ENCODE assay signal across 8 mouse cellular contexts in genomic region chr4:150799550-150800398, GRCm38 (mm10). TPM values are rescaled to one million over a fixed set of nuclear protein-coding genes. Genes with fewer than 3 reads are reported as not detected.
DNase-seq lines count a peak whose midpoint lies in the region; ATAC-seq and TF ChIP-seq lines count a peak whose summit lies in the region.

No protein-coding gene starts in this region.

- no peaks in the 10 kb centered on the region for H3K9me3 ChIP-seq in embryonic facial prominence, embryonic 10.5 days
- H3K9me3 ChIP-seq in intestine, embryonic 16.5 days (ENCODE audit: control insufficient read depth, low read length): no peaks in the 10 kb centered on the region
- H3K9me3 ChIP-seq in forebrain, embryonic 16.5 days (ENCODE audit: control insufficient read depth, low read length): no peaks in the 10 kb centered on the region
- no peaks in the 10 kb centered on the region for H3K9me3 ChIP-seq in forebrain, postnatal 0 days (ENCODE audit: low read length)

- peak; percentile 77 for ATAC-seq in intestine, embryonic 16.5 days
- ATAC-seq in forebrain, embryonic 16.5 days: no peak
- ATAC-seq in forebrain, postnatal 0 days: no peak

- peak in 1 of 2 experiments; percentile 23 for DNase-seq in spleen, adult 2 months (ENCODE audit: low read depth in 1 of 2, low spot score in 2 of 2)
- DNase-seq in spleen, postnatal 14 days (ENCODE audit: low spot score in 2 of 2): no peak
- DNase-seq in embryonic facial prominence, embryonic 10.5 days (ENCODE audit: low spot score): no peak
- DNase-seq in lung, postnatal 10 days: peak; percentile 51
- no peak for DNase-seq in retina, postnatal 1 day
- DNase-seq in forebrain, postnatal 0 days: no peak

- H3K4me2 ChIP-seq in intestine, embryonic 16.5 days (ENCODE audit: low read depth, low read length): 0 out of 2 replicates have a peak overlapping the region, but pooled peaks have one; percentile 13
- no peak overlapping the region for H3K4me2 ChIP-seq in forebrain, embryonic 16.5 days (ENCODE audit: low read length)
- no peak overlapping the region for H3K4me2 ChIP-seq in forebrain, postnatal 0 days (ENCODE audit: low read depth)

- H3K36me3 ChIP-seq in spleen, adult 2 months (ENCODE audit: control insufficient read depth, insufficient read depth, low read length): no peaks in the 10 kb centered on the region
- H3K36me3 ChIP-seq in embryonic facial prominence, embryonic 10.5 days (replicated peaks): no peaks in the 10 kb centered on the region
- no peaks in the 10 kb centered on the region for H3K36me3 ChIP-seq in intestine, embryonic 16.5 days (ENCODE audit: control insufficient read depth, insufficient read depth, low read length)
- no peaks in the 10 kb centered on the region for H3K36me3 ChIP-seq in forebrain, embryonic 16.5 days (ENCODE audit: control insufficient read depth, insufficient read depth)
- H3K36me3 ChIP-seq in forebrain, postnatal 0 days (ENCODE audit: insufficient read depth): no peaks in the 10 kb centered on the region

- H3K4me1 ChIP-seq in spleen, adult 2 months (ENCODE audit: control insufficient read depth, insufficient read depth, insufficient read length): no peaks in the 10 kb centered on the region
- H3K4me1 ChIP-seq in embryonic facial prominence, embryonic 10.5 days: peaks cover 44% of the 10 kb centered on the region
- peaks cover 32% of the 10 kb centered on the region for H3K4me1 ChIP-seq in intestine, embryonic 16.5 days (ENCODE audit: control insufficient read depth, insufficient read depth, low read length)
- no peaks in the 10 kb centered on the region for H3K4me1 ChIP-seq in forebrain, embryonic 16.5 days (replicated peaks; ENCODE audit: control insufficient read depth, insufficient read depth, low read length)
- H3K4me1 ChIP-seq in forebrain, postnatal 0 days (ENCODE audit: insufficient read depth): no peaks in the 10 kb centered on the region

- H3K9ac ChIP-seq in intestine, embryonic 16.5 days (ENCODE audit: low read depth, low read length): peak overlapping the region; percentile 2; the same call in 1 of the 2 replicates
- H3K9ac ChIP-seq in forebrain, embryonic 16.5 days (replicated peaks; ENCODE audit: low read depth, low read length): no peak overlapping the region
- H3K9ac ChIP-seq in forebrain, postnatal 0 days: no peak overlapping the region

- WGBS in spleen, adult 2 months: 25% methylated on average over 22 of the region's 22 CpGs
- whole genome bisulfite sequencing in embryonic facial prominence, embryonic 10.5 days: 52% methylated on average over 22 of the region's 22 CpGs
- WGBS in intestine, embryonic 16.5 days: 20% methylated on average over 22 of the region's 22 CpGs
- WGBS in forebrain, embryonic 16.5 days: 80% methylated on average over 22 of the region's 22 CpGs
- WGBS in forebrain, postnatal 0 days: 80% methylated on average over 22 of the region's 22 CpGs

- no peaks in the 10 kb centered on the region for H3K27me3 ChIP-seq in spleen, adult 2 months (ENCODE audit: control insufficient read depth, insufficient read depth, low read length)
- H3K27me3 ChIP-seq in embryonic facial prominence, embryonic 10.5 days (replicated peaks; ENCODE audit: low read depth, poor library complexity, severe bottlenecking): 0 out of 2 replicates have a peak, but pooled peaks cover 5% of the 10 kb centered on the region
- H3K27me3 ChIP-seq in intestine, embryonic 16.5 days (replicated peaks; ENCODE audit: control insufficient read depth, insufficient read depth, low read length): no peaks in the 10 kb centered on the region
- no peaks in the 10 kb centered on the region for H3K27me3 ChIP-seq in forebrain, embryonic 16.5 days (replicated peaks; ENCODE audit: control insufficient read depth, insufficient read depth, low read length)
- no peaks in the 10 kb centered on the region for H3K27me3 ChIP-seq in forebrain, postnatal 0 days (ENCODE audit: insufficient read depth, low read length)

- peak overlapping the region; percentile 48 for H3K27ac ChIP-seq in spleen, adult 2 months (ENCODE audit: insufficient read depth, low read length)
- peak overlapping the region; percentile 52 for H3K27ac ChIP-seq in embryonic facial prominence, embryonic 10.5 days (replicated peaks)
- peak overlapping the region; percentile 89 for H3K27ac ChIP-seq in intestine, embryonic 16.5 days (ENCODE audit: low read length)
- no peak overlapping the region for H3K27ac ChIP-seq in forebrain, embryonic 16.5 days (ENCODE audit: low read length)
- no peak overlapping the region for H3K27ac ChIP-seq in forebrain, postnatal 0 days (ENCODE audit: low read depth, low read length)

- TF ChIP-seq CTCF in spleen, adult 2 months (IDR thresholded peaks at IDR 0.05; ENCODE audit: extremely low read depth, insufficient read depth, insufficient read length, insufficient replicate concordance): no peak
- no peak for TF ChIP-seq CTCF in forebrain, postnatal 0 days (IDR thresholded peaks at IDR 0.05; ENCODE audit: low read depth)

- no peak for TF ChIP-seq POLR2A in spleen, adult 2 months (IDR thresholded peaks at IDR 0.05; ENCODE audit: low read depth, low read length)

- no peak overlapping the region; the same call in 1 of the 2 replicates for H3K4me3 ChIP-seq in spleen, adult 2 months (ENCODE audit: extremely low read depth, insufficient read depth, insufficient read length)
- H3K4me3 ChIP-seq in embryonic facial prominence, embryonic 10.5 days: no peak overlapping the region
- no peak overlapping the region for H3K4me3 ChIP-seq in intestine, embryonic 16.5 days (ENCODE audit: low read length)
- no peak overlapping the region for H3K4me3 ChIP-seq in forebrain, embryonic 16.5 days (replicated peaks; ENCODE audit: low read length)
- H3K4me3 ChIP-seq in forebrain, postnatal 0 days (ENCODE audit: low read depth, low read length): no peak overlapping the region

RNA-seq across cellular contexts. Expression of gene Errfi1, which starts 53.9 kb away (rescaled TPM):
- 13.7 and 15.3 TPM in 2 replicates for polyA plus RNA-seq in spleen, adult 2 months (2012; rRNA removed)
- polyA plus RNA-seq in embryonic facial prominence, embryonic 10.5 days (2016; fragmentation: Nextera tagmentation; extraction: Ambion mirVana): 27.0 and 28.1 TPM in 2 replicates
- polyA plus RNA-seq in intestine, embryonic 16.5 days (2015; fragmentation: Nextera tagmentation; extraction: Ambion mirVana): 28.0 and 28.2 TPM in 2 replicates
- polyA plus RNA-seq in forebrain, embryonic 16.5 days (2015; fragmentation: Nextera tagmentation; extraction: Ambion mirVana): 16.3 and 16.6 TPM in 2 replicates
- total RNA-seq in forebrain, postnatal 0 days (2014; rRNA removed): 22.3 and 34.9 TPM in 2 replicates
- polyA plus RNA-seq in forebrain, postnatal 0 days (2015; fragmentation: Nextera tagmentation; extraction: Ambion mirVana): 16.5 and 17.2 TPM in 2 replicates

Comparison
In these comparisons a context has a peak if more than half of its experiments do, and no peak if none do; other contexts are left out.
1. H3K27ac ChIP-seq: peak in spleen, adult 2 months (single experiment), embryonic facial prominence, embryonic 10.5 days (single experiment) and intestine, embryonic 16.5 days (single experiment); none in forebrain, embryonic 16.5 days (single experiment) and forebrain, postnatal 0 days (single experiment).